Mouse (Mus musculus) CH12.LX (cell line): ENCODE results near the gene Klhl21.

Source experiments
- CTCF ChIP-seq, 2 experiments: IDR thresholded peaks in 1 of 2; conservative IDR thresholded peaks in 1 of 2; 2 replicates each; pipeline ENCODE4 v1.5.1; 2011 to 2012; ENCODE audit warnings: low read depth in 2 of 2, low read length in 2 of 2, improper control_type of control experiment in 1 of 2, inconsistent platforms in 1 of 2, mild to moderate bottlenecking in 1 of 2, moderate library complexity in 1 of 2
- E2F4 ChIP-seq: IDR thresholded peaks from 2 replicates; pipeline ENCODE4 v1.6.1; 2011; ENCODE audit warnings: low read depth, low read length, improper control_type of control experiment; ENCODE audit not compliant: insufficient replicate concordance
- EP300 ChIP-seq: IDR thresholded peaks from 2 replicates; pipeline ENCODE4 v1.6.1; 2011; ENCODE audit warnings: low read length, improper control_type of control experiment
- MAX ChIP-seq: IDR thresholded peaks from 2 replicates; pipeline ENCODE4 v1.6.1; 2011; ENCODE audit warnings: low read length, improper control_type of control experiment
- MEF2A ChIP-seq: IDR thresholded peaks from 2 replicates; pipeline ENCODE4 v1.6.1; 2014; ENCODE audit warnings: low read depth, mild to moderate bottlenecking, inconsistent platforms, low read length, improper control_type of control experiment, borderline replicate concordance
- POLR2AphosphoS2 ChIP-seq: IDR thresholded peaks from 2 replicates; pipeline ENCODE4 v1.6.1; 2011; ENCODE audit warnings: low read depth, low read length, improper control_type of control experiment
- SIN3A ChIP-seq: IDR thresholded peaks from 2 replicates; pipeline ENCODE4 v1.6.1; 2012; ENCODE audit warnings: low read length, improper control_type of control experiment, inconsistent platforms
- SMC3 ChIP-seq: IDR thresholded peaks from 2 replicates; pipeline ENCODE4 v1.6.1; 2011; ENCODE audit warnings: low read depth, low read length, improper control_type of control experiment
- TCF12 ChIP-seq: IDR thresholded peaks from 2 replicates; pipeline ENCODE4 v1.6.1; 2014; ENCODE audit warnings: low read depth, mild to moderate bottlenecking, inconsistent platforms, low read length, improper control_type of control experiment
- USF1 ChIP-seq: IDR thresholded peaks from 2 replicates; pipeline ENCODE4 v1.6.1; 2014; ENCODE audit warnings: low read depth, mild to moderate bottlenecking, inconsistent platforms, low read length, improper control_type of control experiment

DNA sequence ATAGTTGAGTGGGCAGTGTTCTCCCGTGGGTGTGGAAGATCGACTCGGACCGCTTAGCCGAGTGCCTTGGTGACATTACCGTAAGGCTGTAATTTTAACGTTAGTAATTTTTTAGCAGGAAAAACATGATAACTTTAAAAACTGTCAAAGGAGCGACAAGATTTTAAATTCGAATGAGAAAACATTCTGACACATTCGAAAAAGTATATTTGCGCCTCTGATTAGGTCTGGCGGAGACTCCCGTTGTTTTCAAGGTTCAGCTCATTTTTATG, 11.7 kb upstream of the Klhl21 start:
- TF ChIP-seq CTCF (conservative IDR thresholded peaks at IDR 0.05 in 1 of 2, IDR thresholded peaks at IDR 0.05 in 1 of 2; ENCODE audit: low read depth in 2 of 2, low read length in 2 of 2) (no peak), SMC3 (no peak), MEF2A (no peak), USF1 (no peak), MAX (no peak), TCF12 (no peak), SIN3A (no peak), EP300 (no peak), POLR2AphosphoS2 (no peak), E2F4 (no peak)
